Mouse (Mus musculus): ENCODE results near the gene Six2. TPM values are rescaled to one million over a fixed set of nuclear protein-coding genes. Genes with fewer than 3 reads are reported as not detected.

Six2 gene
- polyA plus RNA-seq, 1 experiment from 2014 or later = 0.33 TPM

DNA sequence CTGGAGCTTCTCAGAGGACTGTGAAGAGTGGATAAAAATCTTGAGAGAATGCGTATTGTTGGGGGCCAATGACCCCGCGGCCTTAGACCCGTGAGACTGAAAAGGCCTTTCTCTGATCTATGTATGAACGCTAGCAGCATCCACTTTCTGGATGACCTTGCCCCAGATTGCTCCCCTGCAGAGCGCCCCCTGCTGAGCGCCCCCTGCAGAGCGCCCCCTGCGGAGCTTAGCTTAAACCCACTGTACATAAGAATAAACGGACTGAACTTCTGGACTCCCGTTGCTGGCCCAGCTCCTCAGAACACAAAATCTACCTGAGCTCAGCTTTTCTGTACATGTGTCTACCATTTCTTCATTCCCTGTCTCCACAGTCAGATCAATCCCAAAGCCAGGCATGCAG is 27.7 kb upstream of the Six2 start:
- ATAC-seq = no peak
- 65% methylated on average over 11 of the region's 11 CpGs for WGBS
- H3K4me3 ChIP-seq (ENCODE audit: low read depth, low read length) = no peak overlapping the region
- H3K4me1 ChIP-seq (ENCODE audit: control insufficient read depth, insufficient read depth, low read length) = no peaks in the 10 kb centered on the region
- no peaks in the 10 kb centered on the region for H3K27me3 ChIP-seq (ENCODE audit: control insufficient read depth, insufficient read depth, low read depth, low read length)
- H3K9me3 ChIP-seq (replicated peaks; ENCODE audit: control insufficient read depth, low read length, poor library complexity, severe bottlenecking) = no peaks in the 10 kb centered on the region
- H3K36me3 ChIP-seq (ENCODE audit: control insufficient read depth, insufficient read depth, low read length) = no peaks in the 10 kb centered on the region
- H3K27ac ChIP-seq (ENCODE audit: low read length) = no peak overlapping the region
- no peak overlapping the region for H3K9ac ChIP-seq (ENCODE audit: low read depth, low read length)
- no peak overlapping the region for H3K4me2 ChIP-seq (ENCODE audit: low read length)

DNA sequence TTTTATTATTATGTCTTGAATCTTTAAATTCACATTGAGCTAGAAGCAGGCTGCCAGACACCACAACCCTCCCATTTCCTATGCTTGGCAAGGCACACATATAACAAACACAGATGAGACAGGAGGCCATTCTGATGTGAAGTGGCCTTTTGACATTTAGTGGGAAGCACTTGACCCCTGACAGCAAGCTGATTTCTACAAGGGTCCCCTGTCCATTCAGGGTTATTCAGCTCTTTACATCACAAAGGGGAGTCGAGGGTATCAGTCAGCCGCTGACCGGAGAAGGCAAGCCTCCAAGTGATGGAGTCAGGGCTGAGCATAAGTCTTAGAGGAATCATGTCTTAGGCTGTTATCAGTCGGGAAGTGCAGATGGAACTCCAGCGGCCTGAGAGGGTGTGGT is 26.3 kb upstream of the Six2 start:
- H3K36me3 ChIP-seq (ENCODE audit: control insufficient read depth, insufficient read depth, low read length) = no peaks in the 10 kb centered on the region
- no peak overlapping the region for H3K27ac ChIP-seq (ENCODE audit: low read length)
- ATAC-seq = no peak
- no peaks in the 10 kb centered on the region; the same call in 1 of the 2 replicates for H3K9me3 ChIP-seq (replicated peaks; ENCODE audit: control insufficient read depth, low read length, poor library complexity, severe bottlenecking)
- 47% methylated on average over 5 of the region's 5 CpGs for WGBS
- H3K4me3 ChIP-seq (ENCODE audit: low read depth, low read length) = no peak overlapping the region
- H3K27me3 ChIP-seq (ENCODE audit: control insufficient read depth, insufficient read depth, low read depth, low read length) = no peaks in the 10 kb centered on the region
- no peak overlapping the region for H3K9ac ChIP-seq (ENCODE audit: low read depth, low read length)
- H3K4me2 ChIP-seq (ENCODE audit: low read length) = no peak overlapping the region
- no peaks in the 10 kb centered on the region for H3K4me1 ChIP-seq (ENCODE audit: control insufficient read depth, insufficient read depth, low read length)

DNA sequence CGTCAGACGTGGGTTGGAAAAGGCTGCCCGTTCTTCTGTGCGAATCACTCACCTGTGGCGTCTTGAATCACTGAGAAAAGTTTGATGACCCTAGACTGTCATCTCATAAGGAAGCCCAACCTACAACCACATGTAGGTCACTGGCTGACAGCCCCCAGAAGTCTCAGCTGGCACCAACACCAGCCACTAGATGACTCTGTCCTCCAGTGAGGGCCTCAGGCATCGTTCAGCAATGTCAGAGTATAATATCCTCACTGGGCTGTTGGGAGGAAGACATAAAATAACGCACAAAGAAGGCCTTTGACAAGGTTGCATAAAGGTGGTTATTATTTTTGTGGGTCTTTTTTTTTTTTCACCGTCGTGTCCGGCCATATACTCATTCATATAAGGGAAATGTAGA is 24.8 kb upstream of the Six2 start:
- Histone ChIP-seq H3K27ac (ENCODE audit: low read length) (no peak overlapping the region), H3K4me3 (ENCODE audit: low read depth, low read length) (no peak overlapping the region), H3K36me3 (ENCODE audit: control insufficient read depth, insufficient read depth, low read length) (no peaks in the 10 kb centered on the region), H3K4me1 (ENCODE audit: control insufficient read depth, insufficient read depth, low read length) (no peaks in the 10 kb centered on the region), H3K9me3 (replicated peaks; ENCODE audit: control insufficient read depth, low read length, poor library complexity, severe bottlenecking) (no peaks in the 10 kb centered on the region; the same call in 1 of the 2 replicates), H3K9ac (ENCODE audit: low read depth, low read length) (no peak overlapping the region), H3K27me3 (ENCODE audit: control insufficient read depth, insufficient read depth, low read depth, low read length) (no peaks in the 10 kb centered on the region), H3K4me2 (ENCODE audit: low read length) (no peak overlapping the region)
- no peak for ATAC-seq
- WGBS = 92% methylated on average over 10 of the region's 10 CpGs

DNA sequence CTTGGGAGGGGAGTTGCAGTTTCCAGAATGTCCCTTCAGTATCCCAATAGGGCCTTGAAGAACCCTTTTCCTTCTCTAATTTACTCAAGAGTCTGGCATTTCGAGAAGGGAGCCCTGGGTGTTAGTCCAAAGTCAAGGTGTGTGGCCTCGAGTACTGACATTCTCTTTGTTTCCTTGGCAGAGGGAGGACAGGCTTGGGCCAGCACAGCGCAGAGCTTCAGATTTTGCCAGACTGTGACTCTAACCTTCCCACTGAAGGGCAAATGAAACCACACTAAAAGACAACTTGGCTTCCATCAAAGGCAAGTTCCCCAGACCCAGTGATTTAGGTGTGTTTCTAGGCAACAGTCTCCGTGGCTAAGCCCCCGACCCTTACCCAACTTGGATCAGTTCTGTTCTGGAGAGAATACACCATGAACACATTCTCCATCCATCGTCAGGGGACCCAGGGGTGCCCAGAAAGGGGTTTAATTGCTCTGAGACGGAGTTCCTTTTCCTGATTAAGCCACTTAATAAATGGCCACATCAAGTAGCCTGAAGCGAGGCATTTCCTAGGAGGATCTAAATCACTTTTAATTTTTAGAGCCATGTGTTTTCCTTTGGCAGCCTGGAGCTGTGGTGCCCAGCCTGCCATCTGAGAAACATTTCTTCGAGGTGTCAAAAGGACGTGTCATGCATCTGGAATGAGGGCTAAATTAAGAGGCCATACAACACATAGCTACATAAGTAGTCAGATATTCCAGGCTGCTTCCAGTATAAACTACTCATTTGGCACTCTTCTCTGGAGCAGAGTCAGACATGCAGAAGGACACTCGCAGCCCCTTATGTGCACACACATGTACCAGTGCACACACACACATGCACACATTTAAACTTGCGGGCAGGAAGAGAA is 16.5 kb upstream of the Six2 start:
- 66% methylated on average over 12 of the region's 12 CpGs for WGBS

DNA sequence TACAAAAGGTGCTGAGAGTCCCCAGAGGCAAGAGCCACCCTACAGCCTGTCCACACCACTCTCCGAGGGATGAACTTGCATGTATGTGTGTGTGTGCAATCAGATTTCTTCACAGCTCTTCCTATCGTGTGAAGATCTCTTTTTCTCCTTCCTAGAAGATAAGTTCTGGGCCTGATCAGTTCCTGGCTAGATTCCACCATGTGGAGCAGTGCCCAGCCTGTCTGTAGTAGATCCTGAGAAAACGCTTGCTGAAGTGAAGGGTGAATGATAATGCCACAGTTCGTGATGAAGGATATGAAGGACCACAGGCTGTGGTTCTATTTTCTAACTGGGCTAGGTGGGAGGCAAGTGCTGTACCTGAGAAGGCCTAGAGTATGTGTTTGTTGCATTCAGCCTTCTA is 12.0 kb upstream of the Six2 start:
- Histone ChIP-seq H3K4me3 (ENCODE audit: low read depth, low read length) (no peak overlapping the region), H3K36me3 (ENCODE audit: control insufficient read depth, insufficient read depth, low read length) (no peaks in the 10 kb centered on the region), H3K27me3 (ENCODE audit: control insufficient read depth, insufficient read depth, low read depth, low read length) (peaks cover 23% of the 10 kb centered on the region), H3K9ac (ENCODE audit: low read depth, low read length) (no peak overlapping the region), H3K27ac (ENCODE audit: low read length) (no peak overlapping the region), H3K4me2 (ENCODE audit: low read length) (no peak overlapping the region), H3K9me3 (replicated peaks; ENCODE audit: control insufficient read depth, low read length, poor library complexity, severe bottlenecking) (no peaks in the 10 kb centered on the region), H3K4me1 (ENCODE audit: control insufficient read depth, insufficient read depth, low read length) (no peaks in the 10 kb centered on the region)
- ATAC-seq = no peak
- WGBS = 80% methylated on average over 4 of the region's 4 CpGs

More for the DNA sequence above, 16.5 kb upstream of the Six2 start:
- no peaks in the 10 kb centered on the region; the same call in 1 of the 2 replicates for H3K27me3 ChIP-seq (ENCODE audit: control insufficient read depth, insufficient read depth, low read depth, low read length)
- no peak overlapping the region for H3K4me3 ChIP-seq (ENCODE audit: low read depth, low read length)
- ATAC-seq = no peak
- H3K27ac ChIP-seq (ENCODE audit: low read length) = no peak overlapping the region
- H3K9ac ChIP-seq (ENCODE audit: low read depth, low read length) = no peak overlapping the region
- H3K36me3 ChIP-seq (ENCODE audit: control insufficient read depth, insufficient read depth, low read length) = no peaks in the 10 kb centered on the region
- H3K4me1 ChIP-seq (ENCODE audit: control insufficient read depth, insufficient read depth, low read length) = no peaks in the 10 kb centered on the region
- no peak overlapping the region for H3K4me2 ChIP-seq (ENCODE audit: low read length)
- H3K9me3 ChIP-seq (replicated peaks; ENCODE audit: control insufficient read depth, low read length, poor library complexity, severe bottlenecking) = no peaks in the 10 kb centered on the region

DNA sequence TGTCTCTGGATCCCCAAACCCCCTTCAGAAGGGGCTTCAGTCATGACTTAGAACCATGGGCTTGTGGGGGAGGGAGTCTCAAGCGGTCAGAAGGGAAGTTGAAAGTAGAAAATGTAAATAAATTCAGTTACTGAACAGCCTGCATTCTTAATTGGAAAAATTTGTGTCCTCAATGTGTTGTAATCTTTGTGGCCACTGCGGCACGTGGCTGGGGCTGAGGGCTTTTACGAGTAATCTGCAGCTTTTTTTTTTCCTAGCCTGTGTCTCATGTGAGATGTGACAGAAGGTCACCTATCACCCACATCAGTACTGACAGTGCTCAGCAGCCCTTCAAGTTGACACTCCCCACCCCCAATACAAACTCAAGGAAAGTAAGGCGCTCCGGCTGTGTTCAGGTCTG is 10.6 kb upstream of the Six2 start:
- Histone ChIP-seq H3K9ac (ENCODE audit: low read depth, low read length) (no peak overlapping the region), H3K4me2 (ENCODE audit: low read length) (no peak overlapping the region), H3K4me1 (ENCODE audit: control insufficient read depth, insufficient read depth, low read length) (no peaks in the 10 kb centered on the region), H3K36me3 (ENCODE audit: control insufficient read depth, insufficient read depth, low read length) (no peaks in the 10 kb centered on the region), H3K27me3 (ENCODE audit: control insufficient read depth, insufficient read depth, low read depth, low read length) (peaks cover 34% of the 10 kb centered on the region), H3K27ac (ENCODE audit: low read length) (no peak overlapping the region), H3K9me3 (replicated peaks; ENCODE audit: control insufficient read depth, low read length, poor library complexity, severe bottlenecking) (no peaks in the 10 kb centered on the region; the same call in 1 of the 2 replicates), H3K4me3 (ENCODE audit: low read depth, low read length) (no peak overlapping the region)
- ATAC-seq = no peak
- WGBS = 86% methylated on average over 6 of the region's 6 CpGs

DNA sequence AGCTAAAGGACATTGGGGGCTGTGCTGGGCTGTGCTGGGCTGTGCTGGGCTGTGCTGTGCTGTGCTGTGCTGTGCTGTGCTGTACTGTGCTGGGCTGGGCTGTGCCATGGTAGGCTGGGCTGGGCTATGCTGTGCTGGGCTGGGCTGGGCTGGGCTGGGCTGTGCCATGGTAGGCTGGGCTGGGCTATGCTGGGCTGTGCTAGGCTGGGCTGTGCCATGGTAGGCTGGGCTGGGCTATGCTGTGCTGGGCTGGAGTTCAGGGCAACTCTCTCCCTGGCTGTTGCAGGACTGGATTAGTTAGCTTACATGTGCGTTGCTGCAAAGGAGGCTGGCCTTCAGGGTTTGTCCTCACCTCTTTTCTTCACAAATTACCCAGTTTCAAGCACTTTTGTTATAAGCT is 9.9 kb upstream of the Six2 start:
- WGBS = 69% methylated on average over 1 of the region's 1 CpGs
- H3K36me3 ChIP-seq (ENCODE audit: control insufficient read depth, insufficient read depth, low read length) = no peaks in the 10 kb centered on the region
- H3K27ac ChIP-seq (ENCODE audit: low read length) = no peak overlapping the region
- H3K4me1 ChIP-seq (ENCODE audit: control insufficient read depth, insufficient read depth, low read length) = no peaks in the 10 kb centered on the region
- ATAC-seq = no peak
- no peaks in the 10 kb centered on the region; the same call in 1 of the 2 replicates for H3K9me3 ChIP-seq (replicated peaks; ENCODE audit: control insufficient read depth, low read length, poor library complexity, severe bottlenecking)
- H3K4me3 ChIP-seq (ENCODE audit: low read depth, low read length) = no peak overlapping the region
- no peak overlapping the region for H3K4me2 ChIP-seq (ENCODE audit: low read length)
- H3K27me3 ChIP-seq (ENCODE audit: control insufficient read depth, insufficient read depth, low read depth, low read length) = peaks cover 41% of the 10 kb centered on the region
- no peak overlapping the region for H3K9ac ChIP-seq (ENCODE audit: low read depth, low read length)

DNA sequence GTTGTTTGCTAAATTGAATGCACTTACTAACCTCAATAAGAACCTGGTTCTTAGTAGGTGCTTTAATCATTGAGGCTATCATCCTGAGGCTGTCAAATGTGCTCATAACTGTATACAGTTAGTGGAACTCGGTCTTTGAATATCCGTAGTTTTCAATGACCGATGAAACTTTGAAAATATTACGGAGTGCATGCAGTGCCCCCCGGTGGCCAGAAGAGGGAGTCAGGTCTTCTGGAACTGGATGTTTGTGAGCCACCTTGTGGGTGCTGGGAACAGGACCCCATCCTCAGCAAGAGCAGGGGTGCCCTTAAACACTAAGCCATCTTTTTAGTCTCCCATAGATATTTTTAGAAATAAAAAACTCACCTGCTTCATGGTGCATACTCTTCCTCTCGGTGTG is 6.4 kb upstream of the Six2 start:
- Histone ChIP-seq H3K4me3 (ENCODE audit: low read depth, low read length) (no peak overlapping the region), H3K27me3 (ENCODE audit: control insufficient read depth, insufficient read depth, low read depth, low read length) (peaks cover 66% of the 10 kb centered on the region)
- 78% methylated on average over 6 of the region's 6 CpGs for WGBS

DNA sequence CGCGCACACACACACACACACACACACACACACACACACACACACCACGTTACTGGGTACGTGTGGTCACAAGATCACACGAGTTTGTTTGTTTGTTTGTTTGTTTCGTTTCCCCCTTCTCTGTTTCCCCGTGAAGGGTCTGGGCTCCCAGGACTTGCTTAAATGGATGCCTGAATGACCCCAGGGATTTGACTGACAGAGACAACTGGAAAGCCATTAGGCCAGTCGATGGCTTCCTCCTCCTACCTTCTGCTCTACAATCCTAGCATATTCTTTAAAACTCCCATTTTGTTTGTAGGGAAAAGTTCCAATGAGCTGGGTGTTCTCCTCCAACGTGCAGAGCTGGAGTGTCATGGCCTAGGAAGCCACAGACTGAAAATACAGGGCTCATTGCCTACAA is 5.0 kb upstream of the Six2 start:
- Histone ChIP-seq H3K27ac (ENCODE audit: low read length) (no peak overlapping the region), H3K36me3 (ENCODE audit: control insufficient read depth, insufficient read depth, low read length) (no peaks in the 10 kb centered on the region), H3K27me3 (ENCODE audit: control insufficient read depth, insufficient read depth, low read depth, low read length) (peaks cover 76% of the 10 kb centered on the region), H3K4me1 (ENCODE audit: control insufficient read depth, insufficient read depth, low read length) (peaks cover 4% of the 10 kb centered on the region; the same call in 1 of the 2 replicates), H3K4me2 (ENCODE audit: low read length) (no peak overlapping the region), H3K9ac (ENCODE audit: low read depth, low read length) (no peak overlapping the region), H3K4me3 (ENCODE audit: low read depth, low read length) (no peak overlapping the region), H3K9me3 (replicated peaks; ENCODE audit: control insufficient read depth, low read length, poor library complexity, severe bottlenecking) (no peaks in the 10 kb centered on the region; the same call in 1 of the 2 replicates)
- no peak for ATAC-seq
- 3% methylated on average over 9 of the region's 9 CpGs for WGBS

More for the DNA sequence above, 6.4 kb upstream of the Six2 start:
- H3K4me2 ChIP-seq (ENCODE audit: low read length) = no peak overlapping the region
- no peaks in the 10 kb centered on the region; the same call in 1 of the 2 replicates for H3K9me3 ChIP-seq (replicated peaks; ENCODE audit: control insufficient read depth, low read length, poor library complexity, severe bottlenecking)
- H3K36me3 ChIP-seq (ENCODE audit: control insufficient read depth, insufficient read depth, low read length) = no peaks in the 10 kb centered on the region
- H3K4me1 ChIP-seq (ENCODE audit: control insufficient read depth, insufficient read depth, low read length) = no peaks in the 10 kb centered on the region
- no peak overlapping the region for H3K9ac ChIP-seq (ENCODE audit: low read depth, low read length)
- no peak for ATAC-seq
- no peak overlapping the region for H3K27ac ChIP-seq (ENCODE audit: low read length)

Data from midbrain, embryonic 16.5 days (tissue).